In the genomic region with DNA sequence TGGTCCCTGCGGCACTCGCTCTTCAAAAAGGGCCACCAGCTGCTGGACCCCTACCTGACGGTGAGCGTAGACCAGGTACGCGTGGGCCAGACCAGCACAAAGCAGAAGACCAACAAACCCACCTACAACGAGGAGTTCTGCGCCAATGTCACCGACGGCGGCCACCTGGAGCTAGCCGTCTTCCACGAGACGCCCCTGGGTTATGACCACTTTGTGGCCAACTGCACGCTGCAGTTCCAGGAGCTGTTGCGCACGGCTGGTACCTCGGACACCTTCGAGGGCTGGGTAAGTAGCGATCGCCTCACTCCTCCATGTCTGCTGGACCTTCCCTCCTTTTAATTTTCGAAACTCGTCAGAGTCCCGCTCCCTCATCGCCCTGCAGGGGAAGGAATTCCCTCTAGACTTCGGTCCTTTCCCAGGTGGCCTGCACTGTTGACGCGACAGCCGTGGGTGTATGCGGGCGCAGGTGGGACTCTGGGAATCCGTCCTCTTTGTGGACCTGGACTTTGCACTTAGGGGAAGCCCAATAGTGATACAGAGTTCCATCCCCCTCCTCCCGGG, we compare ENCODE assay signal across 8 mouse cellular contexts. TPM values are rescaled to one million over a fixed set of nuclear protein-coding genes. Genes with fewer than 3 reads are reported as not detected.
DNase-seq lines count a peak whose midpoint lies in the region; ATAC-seq and TF ChIP-seq lines count a peak whose summit lies in the region.

No protein-coding gene starts in this region.

- TF ChIP-seq CTCF in gastrocnemius, adult 2 months (IDR thresholded peaks at IDR 0.05), result no peak

- ATAC-seq in forebrain, embryonic 15.5 days (replicated peaks), result 0 out of 2 replicates have a peak, but pooled peaks have one; percentile 15
- ATAC-seq in monocyte, adult 5-6 weeks (replicated peaks; ENCODE audit: insufficient number of reproducible peaks, low FRiP score, low TSS enrichment, poor library complexity, severe bottlenecking), result peak; percentile 27; the same call in 1 of the 2 replicates

- peaks cover 22% of the 10 kb centered on the region; the same call in 1 of the 2 replicates for H3K27me3 ChIP-seq in forebrain, embryonic 15.5 days

- peak overlapping the region; percentile 91 for H3K27ac ChIP-seq in gastrocnemius, adult 2 months
- no peak overlapping the region for H3K27ac ChIP-seq in forebrain, embryonic 15.5 days (replicated peaks)

- peak overlapping the region; percentile 83 for H3K4me2 ChIP-seq in forebrain, embryonic 15.5 days (replicated peaks)

- peak overlapping the region; percentile 87 for H3K4me3 ChIP-seq in gastrocnemius, adult 2 months
- H3K4me3 ChIP-seq in forebrain, embryonic 15.5 days, result peak overlapping the region; percentile 62

- H3K36me3 ChIP-seq in forebrain, embryonic 15.5 days, result no peaks in the 10 kb centered on the region

- peak overlapping the region; percentile 60 for H3K9ac ChIP-seq in forebrain, embryonic 15.5 days (replicated peaks)

- H3K4me1 ChIP-seq in forebrain, embryonic 15.5 days, result peaks cover 19% of the 10 kb centered on the region

- under 1% methylated on average over 33 of the region's 33 CpGs for WGBS in forebrain, embryonic 15.5 days

- intact Hi-C loops in gastrocnemius, adult 2 months (cut with DNase I), result no loop called here

- DNase-seq in gastrocnemius, adult 2 months, result no peak
- DNase-seq in gastrocnemius, adult 8-10 months (ENCODE audit: low spot score in 2 of 2), result no peak
- peak; percentile 51 for DNase-seq in CD4-positive, CD25-positive, alpha-beta regulatory T cell, adult 2 months (ENCODE audit: low read depth, low spot score)
- peak; percentile 46 for DNase-seq in kidney, postnatal 10 days
- DNase-seq in layer of hippocampus, adult 9-10 months (ENCODE audit: low spot score), result no peak
- no peak for DNase-seq in right cerebral cortex, adult 18-20 months

- no peaks in the 10 kb centered on the region for H3K9me3 ChIP-seq in forebrain, embryonic 15.5 days

RNA-seq across cellular contexts. Expression of gene Prkch, which starts 0.7 kb away (rescaled TPM):
- total RNA-seq in gastrocnemius, adult 2 months (2021), result 1 to 10 TPM; 5.5 to 7.6 TPM
- total RNA-seq in gastrocnemius, adult 8-10 months (2022), result 1 to 10 TPM; 4.3 to 5.8 (median 4.9) TPM
- polyA plus RNA-seq in forebrain, embryonic 15.5 days (2015; fragmentation: Nextera tagmentation; extraction: Ambion mirVana), result 4.9 and 6.6 TPM in 2 replicates
- total RNA-seq in monocyte, adult 5-6 weeks (2017), result 140 to 209 TPM (median 154 TPM) in 3 replicates

RNA-seq across cellular contexts. Expression of gene Tmem30b, which starts 39.1 kb away (rescaled TPM):
- total RNA-seq in gastrocnemius, adult 2 months (2021), result under 1 TPM; 0.26 to 0.50 TPM
- under 1 TPM; 0.24 to 0.52 (median 0.36) TPM for total RNA-seq in gastrocnemius, adult 8-10 months (2022)
- 0.19 and 0.22 TPM in 2 replicates for polyA plus RNA-seq in forebrain, embryonic 15.5 days (2015; fragmentation: Nextera tagmentation; extraction: Ambion mirVana)
- total RNA-seq in monocyte, adult 5-6 weeks (2017), result not detected in 3 replicates

Comparison
In these comparisons a context has a peak if more than half of its experiments do, and no peak if none do; other contexts are left out.
1. DNase-seq: peak in CD4-positive, CD25-positive, alpha-beta regulatory T cell, adult 2 months (single experiment) and kidney, postnatal 10 days (single experiment); none in gastrocnemius, adult 2 months (single experiment), gastrocnemius, adult 8-10 months (0 of 2), layer of hippocampus, adult 9-10 months (single experiment) and right cerebral cortex, adult 18-20 months (single experiment).
2. RNA of gene Prkch, which starts 0.7 kb away (total RNA-seq): 140 to 209 TPM in monocyte, adult 5-6 weeks; 5.5 to 7.6 TPM in gastrocnemius, adult 2 months and 4.3 to 5.8 TPM in gastrocnemius, adult 8-10 months; every median in the first group is over 10 times any median in the second.